Mouse (Mus musculus) neural tube, embryonic 13.5 days (tissue): ENCODE data around the gene Atp6v1fnb. TPM values are rescaled to one million over a fixed set of nuclear protein-coding genes. Genes with fewer than 3 reads are reported as not detected.

ENCODE experiments used
- ATAC-seq: fragments of 200-750 bp; cut with Nextera tagmentation; 2 replicates; pipeline ENCODE4 v1.8.0; 2017; ENCODE audit warnings: low read depth, mild to moderate bottlenecking, moderate TSS enrichment, moderate library complexity
- H3K27ac ChIP-seq: fragments of 300-500 bp; sonication (generic); replicated peaks from 2 replicates; pipeline ENCODE4 v1.5.1; 2015; ENCODE audit warnings: moderate library complexity, mild to moderate bottlenecking, inconsistent platforms
- H3K27me3 ChIP-seq: fragments of 300-500 bp; sonication (generic); 2 replicates; pipeline ENCODE4 v1.6.1; 2015; ENCODE audit warnings: mild to moderate bottlenecking, inconsistent platforms
- H3K36me3 ChIP-seq: fragments of 300-500 bp; sonication (generic); 2 replicates; pipeline ENCODE4 v1.6.1; 2015; ENCODE audit warnings: mild to moderate bottlenecking, inconsistent platforms
- H3K4me1 ChIP-seq: fragments of 300-500 bp; sonication (generic); replicated peaks from 2 replicates; pipeline ENCODE4 v1.6.1; 2015; ENCODE audit warnings: inconsistent platforms
- H3K4me2 ChIP-seq: fragments of 300-500 bp; sonication (generic); 2 replicates; pipeline ENCODE4 v1.6.1; 2015; ENCODE audit warnings: inconsistent platforms, mild to moderate bottlenecking, moderate library complexity
- H3K4me3 ChIP-seq: fragments of 300-500 bp; sonication (generic); 2 replicates; pipeline ENCODE4 v1.5.1; 2015; ENCODE audit warnings: mild to moderate bottlenecking, inconsistent platforms
- H3K9ac ChIP-seq: fragments of 300-500 bp; sonication (generic); 2 replicates; pipeline ENCODE4 v1.6.1; 2015; ENCODE audit warnings: moderate library complexity, mild to moderate bottlenecking, inconsistent platforms
- H3K9me3 ChIP-seq: fragments of 300-500 bp; sonication (generic); 2 replicates; pipeline ENCODE4 v1.6.1; 2016; ENCODE audit warnings: inconsistent platforms
- WGBS: fragments of 180-500 bp; shearing (Covaris S2); methylation state at CpG from one replicate; pipeline ENCODE4 v1.1.7; 2015; 5-methylcytosine and 5-hydroxymethylcytosine counted together
- polyA plus RNA-seq: library from polyadenylated mRNA; unstranded; fragments of >200 nt; fragmentation: Nextera tagmentation; extraction: Ambion mirVana; gene quantifications from 2 replicates; pipeline ENCODE4 v1.2.1, GENCODE M21; 2015

Atp6v1fnb gene
- polyA plus RNA-seq, 1 experiment from 2014 or later = not detected

DNA sequence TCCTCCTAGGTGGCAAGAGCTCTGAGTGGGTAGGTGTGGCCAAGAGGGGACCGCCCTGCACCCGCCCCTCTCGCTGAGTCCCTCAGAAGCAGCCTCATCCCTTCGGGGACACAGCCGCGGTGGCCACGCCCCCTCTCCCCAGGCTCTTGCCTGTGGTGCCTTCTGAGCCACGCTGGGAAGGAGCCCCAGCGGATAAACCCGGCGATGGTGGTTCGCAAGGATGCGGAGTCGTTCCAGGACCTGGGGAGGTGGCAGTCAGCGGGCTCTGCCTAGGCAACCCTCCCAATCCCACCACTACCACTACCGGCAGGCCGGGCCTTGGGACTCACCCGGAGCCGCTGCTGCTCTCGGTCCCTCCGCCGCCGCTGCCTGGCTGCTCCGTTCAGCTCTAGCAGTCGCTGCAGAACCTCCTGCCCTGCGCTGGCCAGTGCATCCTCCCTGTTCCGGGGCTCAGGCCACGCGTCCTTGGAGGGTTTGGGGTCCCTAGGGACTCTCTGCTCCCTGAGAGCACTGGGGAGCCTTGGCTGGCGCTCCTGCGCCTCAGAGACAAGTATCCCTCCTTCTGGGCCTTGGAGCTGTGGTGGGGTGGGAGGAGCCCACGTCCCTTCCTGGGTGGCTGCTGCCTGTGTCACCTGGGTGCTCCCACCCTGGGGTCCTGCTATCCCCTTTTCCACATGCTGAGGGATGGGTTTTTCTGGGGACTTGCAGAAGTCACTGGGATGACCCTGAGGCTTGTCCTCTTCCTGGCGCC, 2.9 kb downstream of the Atp6v1fnb start:
- 3% methylated on average over 33 of the region's 33 CpGs for WGBS
- ATAC-seq = peak; percentile 84
- Histone ChIP-seq H3K27me3 (peaks cover 13% of the 10 kb centered on the region), H3K4me3 (peak overlapping the region; percentile 41), H3K4me1 (peaks cover 12% of the 10 kb centered on the region), H3K36me3 (peaks cover 24% of the 10 kb centered on the region), H3K9me3 (no peaks in the 10 kb centered on the region), H3K27ac (no peak overlapping the region), H3K9ac (peak overlapping the region; percentile 64), H3K4me2 (peak overlapping the region; percentile 61)

DNA sequence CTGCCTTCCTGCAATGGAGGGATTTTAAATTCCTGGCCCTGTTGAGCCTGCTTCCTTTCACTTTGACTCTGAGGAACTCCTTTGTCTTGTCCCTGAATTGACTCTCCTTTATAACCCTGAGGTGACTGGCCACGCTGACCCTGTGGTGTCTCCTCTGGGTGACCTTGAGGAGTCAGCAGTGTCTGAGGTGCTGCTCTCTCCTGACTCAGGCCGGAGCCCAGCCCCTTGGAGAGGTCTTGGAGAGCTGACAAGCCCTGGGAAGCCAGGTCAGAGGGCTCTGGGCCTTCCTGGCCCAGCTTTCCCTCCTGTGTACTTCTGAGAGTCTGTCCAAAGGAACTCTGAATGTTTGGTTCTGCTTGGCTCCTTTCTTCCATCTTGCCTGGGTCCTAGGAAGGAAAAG, 3.5 kb downstream of the Atp6v1fnb start:
- Histone ChIP-seq H3K36me3 (peaks cover 22% of the 10 kb centered on the region), H3K27ac (no peak overlapping the region), H3K4me2 (peak overlapping the region; percentile 61), H3K27me3 (peaks cover 13% of the 10 kb centered on the region), H3K9ac (no peak overlapping the region), H3K4me1 (peaks cover 9% of the 10 kb centered on the region), H3K9me3 (no peaks in the 10 kb centered on the region), H3K4me3 (no peak overlapping the region)
- 32% methylated on average over 2 of the region's 2 CpGs for WGBS
- ATAC-seq = no peak

DNA sequence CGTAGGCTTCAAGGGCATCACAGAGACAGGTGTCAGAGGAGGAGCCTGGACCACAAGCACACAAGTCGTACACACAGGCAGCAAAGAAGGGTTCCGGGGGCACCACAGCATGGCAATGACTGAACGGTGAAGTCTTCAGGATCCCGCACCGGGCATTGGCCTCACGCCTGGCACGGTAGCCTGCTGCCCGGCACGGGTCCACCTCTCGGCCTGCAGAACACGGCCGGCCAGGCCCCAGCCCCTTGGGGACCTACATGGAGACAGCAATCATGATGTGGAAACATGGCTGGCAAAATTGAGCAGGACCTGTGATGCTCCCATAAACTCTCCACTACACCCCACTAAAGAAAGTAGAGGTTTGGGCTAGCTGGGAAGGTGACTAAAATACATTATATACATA, 11.5 kb downstream of the Atp6v1fnb start:
- 90% methylated on average over 13 of the region's 13 CpGs for WGBS
- peaks cover 12% of the 10 kb centered on the region; the same call in 1 of the 2 replicates for H3K27me3 ChIP-seq

DNA sequence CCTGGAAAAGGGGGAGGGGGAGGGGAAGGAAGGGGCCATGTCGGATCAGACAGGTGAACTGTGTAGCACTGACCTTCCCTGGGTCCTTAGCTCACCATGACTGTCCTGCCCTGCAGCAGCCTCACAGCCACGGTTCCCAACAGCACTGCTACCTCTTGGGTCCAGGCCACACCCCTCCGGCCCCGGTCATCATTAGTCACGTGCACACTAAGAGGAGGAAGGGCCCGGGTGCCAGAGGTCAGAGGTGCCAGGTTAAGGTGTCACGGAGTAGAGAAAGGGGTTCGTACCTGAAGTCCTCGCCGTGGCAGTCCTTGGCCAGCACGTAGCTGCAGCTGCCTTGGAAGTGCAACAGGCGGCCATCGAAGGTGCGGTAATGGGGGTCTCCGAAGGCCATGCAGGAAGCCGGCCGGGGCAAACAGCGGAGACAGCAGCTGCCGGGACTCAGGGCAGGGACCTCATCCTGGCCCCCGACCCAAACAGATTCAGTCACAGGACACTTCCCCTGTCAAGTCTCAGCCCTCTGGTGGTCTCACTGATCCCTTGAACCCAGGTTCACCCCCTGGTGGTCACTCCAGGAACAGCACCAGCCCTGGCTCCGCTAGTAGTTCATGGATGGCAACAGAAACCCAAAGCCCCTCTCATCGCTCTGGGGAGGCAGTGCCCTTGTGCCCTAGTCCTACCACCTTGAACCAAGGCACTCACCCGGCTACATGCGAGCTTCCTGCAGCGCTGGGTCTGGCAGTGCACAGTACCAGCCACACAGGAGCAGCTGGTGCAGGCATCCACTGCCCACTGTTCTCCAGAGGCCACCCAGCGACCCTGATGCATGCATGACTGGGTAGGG, 13.7 kb downstream of the Atp6v1fnb start:
- Histone ChIP-seq H3K4me2 (peak overlapping the region; percentile 57), H3K36me3 (0 out of 2 replicates have a peak, but pooled peaks cover 3% of the 10 kb centered on the region), H3K4me1 (peaks cover 9% of the 10 kb centered on the region; the same call in 1 of the 2 replicates), H3K9me3 (no peaks in the 10 kb centered on the region), H3K4me3 (peak overlapping the region; percentile 24), H3K27me3 (peaks cover 12% of the 10 kb centered on the region; the same call in 1 of the 2 replicates), H3K27ac (no peak overlapping the region), H3K9ac (0 out of 2 replicates have a peak overlapping the region, but pooled peaks have one; percentile 28)
- ATAC-seq = peak; percentile 44
- WGBS = 7% methylated on average over 26 of the region's 26 CpGs

More for the DNA sequence above, 11.5 kb downstream of the Atp6v1fnb start:
- no peak for ATAC-seq
- no peak overlapping the region for H3K9ac ChIP-seq
- H3K4me3 ChIP-seq = no peak overlapping the region
- no peak overlapping the region for H3K27ac ChIP-seq
- 0 out of 2 replicates have a peak, but pooled peaks cover 3% of the 10 kb centered on the region for H3K36me3 ChIP-seq
- H3K4me1 ChIP-seq = peaks cover 9% of the 10 kb centered on the region; the same call in 1 of the 2 replicates
- no peak overlapping the region for H3K4me2 ChIP-seq
- no peaks in the 10 kb centered on the region for H3K9me3 ChIP-seq

DNA sequence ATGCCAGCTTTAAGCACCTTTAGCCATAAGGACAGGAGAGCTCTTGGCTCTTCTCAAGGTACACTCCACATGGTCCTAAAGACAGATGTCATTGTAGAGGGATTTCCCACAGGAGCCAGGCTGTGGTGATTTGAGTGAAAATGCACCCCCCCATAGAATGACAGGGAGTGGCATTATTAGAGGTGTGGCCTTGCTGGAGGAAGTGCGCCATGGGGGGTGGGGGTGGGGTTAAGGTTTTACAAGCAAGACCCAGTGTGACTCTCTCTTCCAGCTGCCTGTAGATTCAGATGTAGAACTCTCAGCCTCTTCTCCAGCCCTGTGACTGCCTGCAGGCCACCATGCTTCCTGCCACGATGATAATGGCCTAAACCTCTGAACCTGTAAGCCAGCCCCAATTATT, 14.7 kb downstream of the Atp6v1fnb start:
- ATAC-seq = no peak
- Histone ChIP-seq H3K9ac (no peak overlapping the region), H3K4me1 (peaks cover 9% of the 10 kb centered on the region; the same call in 1 of the 2 replicates), H3K4me2 (no peak overlapping the region), H3K27ac (no peak overlapping the region), H3K27me3 (peaks cover 12% of the 10 kb centered on the region; the same call in 1 of the 2 replicates), H3K9me3 (no peaks in the 10 kb centered on the region), H3K36me3 (0 out of 2 replicates have a peak, but pooled peaks cover 3% of the 10 kb centered on the region), H3K4me3 (no peak overlapping the region)
- 18% methylated on average over 2 of the region's 2 CpGs for WGBS

GRCm38 (mm10) chr6:29494101-29494500, 22.9 kb downstream of the Atp6v1fnb start:
- H3K4me1 ChIP-seq = 0 out of 2 replicates have a peak, but pooled peaks cover 3% of the 10 kb centered on the region
- WGBS = 88% methylated on average over 4 of the region's 4 CpGs
- H3K9me3 ChIP-seq = no peaks in the 10 kb centered on the region
- no peak for ATAC-seq
- peaks cover 38% of the 10 kb centered on the region for H3K27me3 ChIP-seq
- H3K9ac ChIP-seq = no peak overlapping the region
- no peaks in the 10 kb centered on the region for H3K36me3 ChIP-seq
- H3K27ac ChIP-seq = no peak overlapping the region
- no peak overlapping the region for H3K4me2 ChIP-seq
- no peak overlapping the region for H3K4me3 ChIP-seq

DNA sequence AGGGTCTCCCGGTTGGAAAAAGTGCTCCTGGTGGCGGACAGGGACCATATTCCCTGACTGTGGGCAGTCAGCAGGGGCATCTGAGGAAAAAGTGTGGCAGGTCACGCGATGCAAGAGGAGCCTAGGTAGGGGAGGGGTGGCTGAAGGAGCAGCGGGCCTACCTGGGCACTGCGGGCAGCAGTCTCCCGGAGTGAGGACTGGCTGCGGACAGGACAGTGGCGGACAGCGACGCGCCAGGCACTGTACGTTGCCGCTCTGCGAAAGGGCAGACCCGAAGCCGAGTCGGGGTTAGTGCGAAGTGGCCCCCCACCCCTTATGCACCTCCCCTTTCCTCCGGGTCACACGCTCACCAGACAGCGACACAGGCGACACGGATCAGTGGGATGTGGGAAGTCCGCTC, 25.0 kb downstream of the Atp6v1fnb start:
- H3K9me3 ChIP-seq = no peaks in the 10 kb centered on the region
- H3K4me1 ChIP-seq = 0 out of 2 replicates have a peak, but pooled peaks cover 3% of the 10 kb centered on the region
- no peak for ATAC-seq
- no peak overlapping the region for H3K4me3 ChIP-seq
- peaks cover 38% of the 10 kb centered on the region for H3K27me3 ChIP-seq
- no peak overlapping the region for H3K4me2 ChIP-seq
- no peak overlapping the region for H3K9ac ChIP-seq
- no peak overlapping the region for H3K27ac ChIP-seq
- H3K36me3 ChIP-seq = no peaks in the 10 kb centered on the region
- 18% methylated on average over 25 of the region's 25 CpGs for WGBS

DNA sequence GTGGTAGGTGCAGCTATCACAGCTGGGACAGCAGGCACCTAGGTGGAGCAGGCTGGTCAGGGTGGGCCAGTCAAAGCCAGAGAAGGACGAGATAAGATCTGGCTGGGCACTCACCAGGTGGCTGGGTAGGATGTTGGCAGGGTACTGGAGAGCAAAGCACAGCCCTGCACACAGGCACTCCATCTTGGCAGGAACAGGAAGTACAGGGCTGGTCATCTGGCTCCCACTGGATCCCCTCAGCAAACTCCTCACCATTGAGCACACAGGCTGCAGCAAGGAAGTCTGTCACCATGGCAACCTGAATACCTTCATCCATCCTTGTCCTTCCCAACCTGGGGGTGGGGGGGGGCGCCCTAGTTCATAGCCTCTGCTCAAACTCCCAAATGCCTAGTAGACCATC, 26.6 kb downstream of the Atp6v1fnb start:
- no peaks in the 10 kb centered on the region for H3K36me3 ChIP-seq
- H3K4me3 ChIP-seq = no peak overlapping the region
- H3K27me3 ChIP-seq = peaks cover 38% of the 10 kb centered on the region
- no peak overlapping the region for H3K27ac ChIP-seq
- no peak for ATAC-seq
- H3K9ac ChIP-seq = no peak overlapping the region
- H3K4me1 ChIP-seq = 0 out of 2 replicates have a peak, but pooled peaks cover 3% of the 10 kb centered on the region
- no peaks in the 10 kb centered on the region for H3K9me3 ChIP-seq
- no peak overlapping the region for H3K4me2 ChIP-seq
- WGBS = 39% methylated on average over 2 of the region's 2 CpGs

GRCm38 (mm10) chr6:29500177-29500576, 28.9 kb downstream of the Atp6v1fnb start:
- no peak overlapping the region for H3K4me2 ChIP-seq
- 0 out of 2 replicates have a peak, but pooled peaks cover 3% of the 10 kb centered on the region for H3K4me1 ChIP-seq
- no peak overlapping the region for H3K27ac ChIP-seq
- no peak overlapping the region for H3K9ac ChIP-seq
- 90% methylated on average over 7 of the region's 7 CpGs for WGBS
- no peak for ATAC-seq
- no peak overlapping the region for H3K4me3 ChIP-seq
- no peaks in the 10 kb centered on the region for H3K36me3 ChIP-seq
- H3K9me3 ChIP-seq = no peaks in the 10 kb centered on the region
- H3K27me3 ChIP-seq = peaks cover 40% of the 10 kb centered on the region

- WGBS = 90% methylated on average over 6 of the region's 6 CpGs
- Histone ChIP-seq H3K9ac (no peak overlapping the region), H3K4me1 (0 out of 2 replicates have a peak, but pooled peaks cover 3% of the 10 kb centered on the region), H3K4me3 (no peak overlapping the region), H3K4me2 (no peak overlapping the region), H3K36me3 (no peaks in the 10 kb centered on the region), H3K9me3 (no peaks in the 10 kb centered on the region), H3K27me3 (peaks cover 39% of the 10 kb centered on the region), H3K27ac (no peak overlapping the region)
- no peak for ATAC-seq
Measured at GRCm38 (mm10) chr6:29500810-29501209, 29.6 kb downstream of the Atp6v1fnb start.

GRCm38 (mm10) chr6:29501599-29501998, 30.4 kb downstream of the Atp6v1fnb start:
- Histone ChIP-seq H3K9ac (no peak overlapping the region), H3K4me2 (no peak overlapping the region), H3K27ac (no peak overlapping the region), H3K36me3 (no peaks in the 10 kb centered on the region), H3K4me3 (no peak overlapping the region), H3K4me1 (peaks cover 7% of the 10 kb centered on the region; the same call in 1 of the 2 replicates), H3K9me3 (no peaks in the 10 kb centered on the region), H3K27me3 (peaks cover 39% of the 10 kb centered on the region)
- WGBS = 90% methylated on average over 1 of the region's 1 CpGs
- ATAC-seq = no peak

- Histone ChIP-seq H3K27ac (no peak overlapping the region), H3K9me3 (no peaks in the 10 kb centered on the region), H3K9ac (no peak overlapping the region), H3K4me2 (no peak overlapping the region), H3K36me3 (no peaks in the 10 kb centered on the region), H3K27me3 (peaks cover 53% of the 10 kb centered on the region), H3K4me3 (no peak overlapping the region), H3K4me1 (peaks cover 22% of the 10 kb centered on the region)
- ATAC-seq = no peak
- WGBS = 89% methylated on average over 5 of the region's 5 CpGs
Measured at GRCm38 (mm10) chr6:29505493-29505892, 34.3 kb downstream of the Atp6v1fnb start.
